Mouse (Mus musculus) liver, embryonic 14.5 days (tissue): ENCODE measurements around the gene Anxa2. TPM values are rescaled to one million over a fixed set of nuclear protein-coding genes. Genes with fewer than 3 reads are reported as not detected.

Experiments used
- ATAC-seq: fragments of 200-750 bp; cut with Nextera tagmentation; 2 replicates; pipeline ENCODE4 v1.8.0; 2017; ENCODE audit warnings: moderate number of reproducible peaks, mild to moderate bottlenecking, moderate library complexity; ENCODE audit not compliant: insufficient read depth
- DNase-seq, 3 experiments: peaks; one replicate each; pipeline ENCODE4 v3.0.0-alpha.2; 2012 to 2013; ENCODE audit warnings: low read depth in 3 of 3, low spot score in 3 of 3
- H3K27ac ChIP-seq: fragments of 300-500 bp; sonication (generic); 2 replicates; pipeline ENCODE4 v1.5.1; 2014; ENCODE audit warnings: moderate library complexity, mild to moderate bottlenecking, control low read depth, inconsistent platforms
- H3K27me3 ChIP-seq: fragments of 300-500 bp; sonication (generic); 2 replicates; pipeline ENCODE4 v1.6.1; 2014; ENCODE audit warnings: mild to moderate bottlenecking, low read length, moderate library complexity; ENCODE audit not compliant: control insufficient read depth, insufficient read depth
- H3K36me3 ChIP-seq: fragments of 300-500 bp; sonication (generic); replicated peaks from 2 replicates; pipeline ENCODE4 v1.6.1; 2014; ENCODE audit warnings: low read depth; ENCODE audit not compliant: control insufficient read depth, insufficient read depth
- H3K4me1 ChIP-seq, 2 experiments: fragments of 200-500 bp in 1 of 2; fragments of 300-500 bp in 1 of 2; sonication (generic) in 1 of 2; replicated peaks; 2 replicates each; pipeline ENCODE4 v1.6.1; 2012 to 2014; ENCODE audit warnings: antibody characterized with exemption in 1 of 2, inconsistent platforms in 1 of 2, low read length in 1 of 2; ENCODE audit not compliant: control insufficient read depth in 2 of 2, insufficient read depth in 2 of 2
- H3K4me2 ChIP-seq: fragments of 300-500 bp; sonication (generic); 2 replicates; pipeline ENCODE4 v1.6.1; 2014; ENCODE audit warnings: low read depth, mild to moderate bottlenecking, control low read depth, moderate library complexity
- H3K4me3 ChIP-seq, 2 experiments: fragments of 200-500 bp in 1 of 2; fragments of 300-500 bp in 1 of 2; sonication (generic) in 1 of 2; 2 replicates each; pipeline ENCODE4 v1.5.1; 2012 to 2014; ENCODE audit warnings: low read depth in 2 of 2, low read length in 2 of 2, mild to moderate bottlenecking in 2 of 2, control low read depth in 1 of 2, inconsistent platforms in 1 of 2, moderate library complexity in 1 of 2; ENCODE audit not compliant: insufficient read depth in 1 of 2
- H3K9ac ChIP-seq: fragments of 300-500 bp; sonication (generic); replicated peaks from 2 replicates; pipeline ENCODE4 v1.6.1; 2014; ENCODE audit warnings: mild to moderate bottlenecking, control low read depth, moderate library complexity
- H3K9me3 ChIP-seq: fragments of 300-500 bp; sonication (generic); 2 replicates; pipeline ENCODE4 v1.6.1; 2016; ENCODE audit warnings: low read length, mixed read lengths; ENCODE audit not compliant: control insufficient read depth
- CTCF ChIP-seq: IDR thresholded peaks from 2 replicates; pipeline ENCODE4 v1.5.1; 2016; ENCODE audit warnings: antibody characterized with exemption, low read depth, control low read depth
- EP300 ChIP-seq: IDR thresholded peaks from 2 replicates; pipeline ENCODE4 v1.6.1; 2016; ENCODE audit warnings: antibody characterized with exemption, low read depth
- WGBS: fragments of 180-500 bp; shearing (Covaris S2); extraction: QIAGEN DNeasy Blood & Tissue Kit; methylation state at CpG from one replicate; pipeline ENCODE4 v1.1.7; 2014; ENCODE audit not compliant: insufficient replicate concordance; 5-methylcytosine and 5-hydroxymethylcytosine counted together
- polyA plus RNA-seq, 2 experiments: library from polyadenylated mRNA; depleted of rRNA in 1 of 2; stranded (reverse) in 1 of 2; unstranded in 1 of 2; fragments of >200 nt; fragmentation: Nextera tagmentation in 1 of 2; extraction: Ambion mirVana in 1 of 2; gene quantifications; 2 replicates each; pipeline versions ENCODE4 v1.2.1 to v1.2.3; 2012 to 2014

Anxa2 gene
- polyA plus RNA-seq, 2 experiments: 65.6 to 99.8 TPM

- WGBS: 63% methylated on average over 14 of the region's 14 CpGs
- no peaks in the 10 kb centered on the region for H3K36me3 ChIP-seq
- H3K9ac ChIP-seq: no peak overlapping the region
- H3K4me2 ChIP-seq: no peak overlapping the region
- no peak overlapping the region for H3K27ac ChIP-seq
- ATAC-seq (no peak), DNase-seq (no peak)
- no peaks in the 10 kb centered on the region for H3K9me3 ChIP-seq
- H3K4me3 ChIP-seq: no peak overlapping the region
- no peaks in the 10 kb centered on the region for H3K27me3 ChIP-seq
- no peak for TF ChIP-seq CTCF
- TF ChIP-seq EP300: no peak
- no peaks in the 10 kb centered on the region for H3K4me1 ChIP-seq
Observed at GRCm38 (mm10) chr9:69477195-69477823, 23.9 kb downstream of the Anxa2 start.

GRCm38 (mm10) chr9:69477824-69478222 lies 24.4 kb downstream of the Anxa2 start:
- TF ChIP-seq CTCF (no peak), EP300 (no peak)
- WGBS: 45% methylated on average over 6 of the region's 6 CpGs
- Histone ChIP-seq H3K4me1 (no peaks in the 10 kb centered on the region), H3K9me3 (no peaks in the 10 kb centered on the region), H3K9ac (no peak overlapping the region), H3K27ac (no peak overlapping the region), H3K36me3 (no peaks in the 10 kb centered on the region), H3K27me3 (no peaks in the 10 kb centered on the region), H3K4me3 (no peak overlapping the region), H3K4me2 (no peak overlapping the region)
- ATAC-seq: no peak
- DNase-seq: no peak

DNA sequence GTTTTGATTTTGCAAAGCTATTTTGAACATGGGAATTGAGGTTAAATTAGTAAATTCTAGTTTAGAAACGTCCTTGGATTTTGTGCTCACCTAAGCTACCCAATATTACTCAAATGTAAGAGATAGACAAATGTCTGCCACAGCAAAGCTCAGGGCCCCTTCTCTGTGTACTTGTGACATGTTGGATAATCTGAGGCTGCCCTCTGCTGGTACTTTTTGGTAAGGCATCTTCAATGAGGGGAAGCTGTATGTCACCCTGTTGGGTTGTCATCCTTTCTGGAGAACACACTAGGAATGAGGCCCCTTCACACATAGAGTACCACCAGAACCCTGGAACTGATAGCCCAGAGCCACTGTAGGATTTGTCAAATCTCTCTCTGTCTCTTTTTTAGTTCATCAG lies 26.9 kb downstream of the Anxa2 start:
- Histone ChIP-seq H3K4me1 (no peaks in the 10 kb centered on the region), H3K36me3 (no peaks in the 10 kb centered on the region), H3K9me3 (no peaks in the 10 kb centered on the region), H3K4me2 (no peak overlapping the region), H3K27ac (no peak overlapping the region), H3K27me3 (no peaks in the 10 kb centered on the region), H3K4me3 (no peak overlapping the region), H3K9ac (no peak overlapping the region)
- DNase-seq (peak; percentile 40 to 50 (median 45)), ATAC-seq (0 out of 2 replicates have a peak, but pooled peaks have one; percentile 33)
- 0% methylated on average over 1 of the region's 1 CpGs for WGBS
- TF ChIP-seq CTCF: peak; percentile 76
- no peak for TF ChIP-seq EP300

- H3K4me3 ChIP-seq: no peak overlapping the region
- no peaks in the 10 kb centered on the region for H3K4me1 ChIP-seq
- no peaks in the 10 kb centered on the region for H3K9me3 ChIP-seq
- no peak for ATAC-seq
- no peak overlapping the region for H3K27ac ChIP-seq
- no peaks in the 10 kb centered on the region for H3K27me3 ChIP-seq
- H3K4me2 ChIP-seq: no peak overlapping the region
- TF ChIP-seq CTCF: no peak
- TF ChIP-seq EP300: no peak
- no peaks in the 10 kb centered on the region for H3K36me3 ChIP-seq
- DNase-seq: no peak
- 68% methylated on average over 12 of the region's 12 CpGs for WGBS
- no peak overlapping the region for H3K9ac ChIP-seq
Observed at GRCm38 (mm10) chr9:69483811-69484210, 30.4 kb downstream of the Anxa2 start.

- Histone ChIP-seq H3K9ac (no peak overlapping the region), H3K9me3 (no peaks in the 10 kb centered on the region), H3K27me3 (no peaks in the 10 kb centered on the region), H3K4me1 (no peaks in the 10 kb centered on the region), H3K4me3 (no peak overlapping the region), H3K36me3 (no peaks in the 10 kb centered on the region), H3K27ac (no peak overlapping the region), H3K4me2 (no peak overlapping the region)
- DNase-seq: no peak
- no peak for ATAC-seq
- 51% methylated on average over 8 of the region's 8 CpGs for WGBS
- TF ChIP-seq CTCF (no peak), EP300 (no peak)
Observed at GRCm38 (mm10) chr9:69486140-69486539, 32.7 kb downstream of the Anxa2 start.
